Mouse (Mus musculus) T-cell, adult 66 days (primary cell): ENCODE measurements around the gene Lmln. TPM values are rescaled to one million over a fixed set of nuclear protein-coding genes. Genes with fewer than 3 reads are reported as not detected.

ENCODE experiments used
- total RNA-seq, 2 experiments: library from RNA; stranded (reverse); gene quantifications; 3 replicates in 1 of 2; 4 replicates in 1 of 2; pipeline ENCODE4 v1.2.4; 2023

The Lmln gene
- total RNA-seq, result 1 to 10 TPM; 2.3 to 4.3 TPM

DNA sequence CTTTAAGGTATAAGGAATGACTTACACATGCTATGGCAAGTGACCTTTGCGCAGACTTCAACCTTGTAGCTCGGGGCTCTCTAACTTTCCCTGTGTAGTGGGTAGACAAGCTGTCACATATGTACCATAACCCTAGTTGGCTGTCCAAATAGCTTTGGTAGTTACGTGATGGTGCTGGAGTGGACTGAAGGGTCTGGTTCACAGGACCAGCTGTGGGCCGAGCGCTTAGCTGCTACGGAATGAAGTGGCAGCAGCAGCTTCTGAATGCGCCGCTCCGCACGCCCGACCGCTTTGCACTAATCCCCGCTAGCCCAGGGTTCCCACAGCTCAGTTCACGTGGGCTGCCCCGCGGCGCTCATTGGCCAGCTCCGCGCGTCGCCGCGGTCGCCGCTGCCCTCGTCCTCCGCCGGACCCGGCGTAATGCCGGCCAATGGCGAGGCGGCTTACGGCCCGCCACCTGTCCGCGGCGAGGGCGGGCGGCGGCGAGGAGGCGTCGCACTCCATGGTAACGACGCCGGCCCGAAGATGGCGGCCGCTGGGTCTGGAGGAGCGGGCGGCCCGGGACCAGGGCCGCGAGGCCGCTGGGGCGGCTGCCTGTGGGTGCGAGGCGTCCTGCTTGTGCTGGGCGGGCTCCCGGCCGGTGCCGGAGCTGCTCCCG lies at the start of gene Lmln:
Lmln (plus strand) TSS at position 498 of the 658 bp plus-strand sequence.

DNA sequence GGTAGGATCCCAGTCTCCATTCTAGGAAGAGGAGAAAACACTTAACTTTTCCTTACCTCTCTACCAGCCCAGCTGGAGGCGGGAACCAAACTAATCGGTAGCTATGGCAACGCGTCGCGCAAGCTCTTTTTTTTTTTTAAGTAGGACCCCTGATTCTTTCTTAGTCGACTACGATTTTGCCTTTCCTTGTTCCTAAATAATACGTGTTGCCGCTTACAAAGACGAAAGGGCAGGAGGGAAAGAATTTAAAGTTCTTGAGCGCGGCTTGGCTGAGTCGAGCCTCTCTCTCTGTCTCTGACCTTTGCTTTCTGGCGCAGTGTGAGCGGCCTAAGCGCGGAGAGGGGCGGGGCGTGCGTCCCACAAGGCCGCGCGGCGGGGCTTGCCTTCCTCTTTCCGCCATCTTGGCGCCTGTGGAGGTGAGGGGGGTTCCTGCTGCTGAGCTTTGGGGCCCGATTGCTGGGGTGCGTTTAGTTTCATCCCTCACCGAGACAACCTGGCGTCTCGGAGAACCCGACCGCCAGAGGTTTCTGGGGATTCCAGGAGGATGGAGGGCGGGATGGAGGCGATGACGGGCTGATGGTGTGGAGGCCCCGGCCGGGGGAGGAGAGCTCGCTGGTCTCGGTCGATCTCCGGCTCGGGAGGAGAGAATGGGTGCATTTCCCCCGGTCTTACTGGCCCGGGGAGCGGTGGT lies 6.1 kb upstream of the Lmln start, which contains the start of the genes Iqcg and Rpl35a:
Iqcg (minus strand) TSS at position 124 of the 691 bp plus-strand sequence.
Rpl35a (plus strand) TSS at position 359 of the 691 bp plus-strand sequence.

Other genes starting within 250 kb of the Lmln start
- gene Fyttd1, start 185.0 kb upstream of the Lmln start, total RNA-seq, result 10 to 100 TPM; 60.9 to 66.5 TPM
- gene Rubcn, start 184.8 kb upstream of the Lmln start, total RNA-seq, result 10 to 100 TPM; 22.4 to 26.0 TPM
- gene Lrch3, start 148.4 kb upstream of the Lmln start, total RNA-seq, result 10 to 100 TPM; 87.9 to 98.1 TPM
- gene Iqcg, start 6.3 kb upstream of the Lmln start, total RNA-seq, result under 1 TPM; 0.12 to 0.39 TPM
- 1,000 to 10,000 TPM; 1,351 to 1,401 TPM for gene Rpl35a, start 6.1 kb upstream of the Lmln start, total RNA-seq
- 10 to 100 TPM; 27.5 to 28.8 TPM for gene Osbpl11, start 122.5 kb downstream of the Lmln start, total RNA-seq
- gene Snx4, start 188.9 kb downstream of the Lmln start, total RNA-seq, result 10 to 100 TPM; 56.7 to 59.2 TPM